Mouse (Mus musculus) left cerebral cortex, postnatal 25 days (tissue): ENCODE measurements around the gene Melk. TPM values are rescaled to one million over a fixed set of nuclear protein-coding genes. Genes with fewer than 3 reads are reported as not detected.

Experiments
- DNase-seq, 2 experiments: peaks; one replicate each; pipeline ENCODE4 v3.0.0; 2022; ENCODE audit warnings: low spot score in 2 of 2, mixed read lengths in 1 of 2
- intact Hi-C: fragments of 180-260 bp; cut with DNase I; formaldehyde crosslinking; loops from one replicate; pipeline ENCODE4 v1.15.1; 2025
- total RNA-seq, 2 experiments: library from RNA; stranded (reverse); gene quantifications; 2 replicates each; pipeline ENCODE4 v1.2.3; 2021

Melk gene
- total RNA-seq, 2 experiments from 2014 or later: 0.46 to 0.69 TPM

DNA sequence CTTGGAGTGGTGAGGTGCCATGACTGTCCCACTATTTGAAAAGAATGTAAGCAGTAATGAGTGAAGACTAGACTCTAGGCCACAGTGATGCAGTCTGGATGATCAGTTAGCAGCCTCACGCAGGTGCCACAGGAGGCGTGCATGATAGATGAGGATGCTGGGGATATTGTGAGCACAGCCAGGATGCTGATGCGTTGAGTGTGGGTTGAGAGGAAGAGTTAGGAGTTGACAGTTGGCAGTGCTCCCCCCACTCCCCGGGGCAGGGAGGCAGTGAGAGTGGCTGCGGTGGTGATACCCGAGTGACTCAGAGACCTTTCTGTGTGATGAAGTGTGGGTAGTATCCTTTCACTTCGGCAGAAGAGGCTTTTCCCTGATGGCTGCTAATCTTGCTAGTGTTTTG lies 21.4 kb downstream of the Melk start:
- peak in 1 of 2 experiments; percentile 60 for DNase-seq
- intact Hi-C loops: no loop called here

GRCm38 (mm10) chr4:44325453-44325852 lies 24.8 kb downstream of the Melk start:
- peak in 1 of 2 experiments; percentile 13 for DNase-seq
- intact Hi-C loops: loop anchor here (5.0 kb wide), 1 partner anchor 237 kb away; no protein-coding TSS in a partner anchor

GRCm38 (mm10) chr4:44326721-44327120 lies 26.0 kb downstream of the Melk start:
- intact Hi-C loops: loop anchor here (5.0 kb wide), 1 partner anchor 236 kb away; no protein-coding TSS in a partner anchor

GRCm38 (mm10) chr4:44327976-44328375 lies 27.3 kb downstream of the Melk start:
- DNase-seq: no peak
- intact Hi-C loops: loop anchor here (5.0 kb wide), 1 partner anchor 234 kb away; no protein-coding TSS in a partner anchor

More at GRCm38 (mm10) chr4:44326721-44327120, 26.0 kb downstream of the Melk start:
- no peak for DNase-seq

DNA sequence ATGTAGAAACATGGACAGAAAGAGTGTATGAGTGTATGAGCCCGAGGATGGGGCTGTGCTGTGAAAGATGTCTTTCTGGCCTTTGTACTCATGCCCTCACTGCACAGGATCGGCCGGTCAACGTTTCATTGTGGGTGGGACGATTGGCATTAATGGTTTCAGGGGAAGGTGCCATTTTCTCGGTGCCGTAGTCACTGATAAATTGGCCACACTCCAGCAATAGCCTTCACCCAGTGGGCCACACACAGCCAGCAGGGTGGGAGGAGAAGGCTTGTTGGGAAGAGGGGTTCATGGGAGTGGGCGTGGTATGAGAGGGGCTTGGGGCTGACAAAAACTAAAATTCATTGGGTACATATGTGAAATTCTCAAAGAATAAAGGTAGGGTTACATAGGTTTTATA lies 34.3 kb downstream of the Melk start:
- no peak for DNase-seq
- intact Hi-C loops: loop anchor here (10.0 kb wide), 1 partner anchor 320 kb away; no protein-coding TSS in a partner anchor

DNA sequence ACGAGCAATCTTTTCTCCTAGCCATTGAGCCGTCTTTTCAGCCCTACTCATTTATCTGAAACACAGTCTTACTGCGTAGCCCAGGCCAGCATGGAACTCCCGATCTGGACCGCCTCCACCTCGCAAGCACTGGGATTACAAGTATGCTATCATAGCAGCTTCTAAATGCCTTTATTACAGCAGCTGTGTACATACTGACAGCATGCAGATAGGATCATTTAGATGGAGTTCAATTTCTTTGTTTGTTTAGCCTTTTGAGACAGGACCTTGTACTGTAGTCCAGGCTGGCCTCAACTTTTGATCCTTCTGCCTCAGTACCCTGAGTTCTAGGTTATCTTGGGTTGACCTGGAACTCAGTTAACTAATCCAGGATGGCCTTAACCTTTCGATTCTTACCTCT lies 61.0 kb downstream of the Melk start:
- intact Hi-C loops: no loop called here
- DNase-seq: no peak

DNA sequence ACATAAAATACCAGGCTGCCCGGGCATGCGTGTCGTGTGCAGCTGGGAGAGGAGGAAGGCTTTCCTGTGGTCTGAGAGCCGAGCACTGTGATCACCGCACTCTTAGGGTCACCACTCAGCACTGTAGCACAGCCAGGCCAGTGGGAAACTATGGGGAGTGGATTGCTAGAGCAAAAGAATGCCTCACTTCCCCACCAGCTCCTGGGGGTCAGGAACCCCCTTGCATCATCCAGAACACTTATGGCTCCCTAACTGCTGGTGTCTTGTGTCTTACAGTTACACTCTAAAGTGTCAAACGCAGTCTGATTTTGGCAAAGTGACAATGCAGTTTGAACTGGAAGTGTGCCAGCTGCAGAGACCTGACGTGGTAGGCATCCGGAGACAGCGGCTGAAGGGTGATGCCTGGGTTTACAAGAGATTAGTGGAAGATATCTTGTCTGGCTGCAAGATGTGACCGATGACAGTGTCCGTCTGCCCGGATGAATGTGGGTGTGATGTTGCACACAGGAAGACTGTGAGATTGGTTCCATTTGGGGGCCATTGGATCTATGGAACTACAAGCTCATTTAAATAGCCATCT lies 62.8 kb downstream of the Melk start:
- no peak for DNase-seq
- intact Hi-C loops: no loop called here

DNA sequence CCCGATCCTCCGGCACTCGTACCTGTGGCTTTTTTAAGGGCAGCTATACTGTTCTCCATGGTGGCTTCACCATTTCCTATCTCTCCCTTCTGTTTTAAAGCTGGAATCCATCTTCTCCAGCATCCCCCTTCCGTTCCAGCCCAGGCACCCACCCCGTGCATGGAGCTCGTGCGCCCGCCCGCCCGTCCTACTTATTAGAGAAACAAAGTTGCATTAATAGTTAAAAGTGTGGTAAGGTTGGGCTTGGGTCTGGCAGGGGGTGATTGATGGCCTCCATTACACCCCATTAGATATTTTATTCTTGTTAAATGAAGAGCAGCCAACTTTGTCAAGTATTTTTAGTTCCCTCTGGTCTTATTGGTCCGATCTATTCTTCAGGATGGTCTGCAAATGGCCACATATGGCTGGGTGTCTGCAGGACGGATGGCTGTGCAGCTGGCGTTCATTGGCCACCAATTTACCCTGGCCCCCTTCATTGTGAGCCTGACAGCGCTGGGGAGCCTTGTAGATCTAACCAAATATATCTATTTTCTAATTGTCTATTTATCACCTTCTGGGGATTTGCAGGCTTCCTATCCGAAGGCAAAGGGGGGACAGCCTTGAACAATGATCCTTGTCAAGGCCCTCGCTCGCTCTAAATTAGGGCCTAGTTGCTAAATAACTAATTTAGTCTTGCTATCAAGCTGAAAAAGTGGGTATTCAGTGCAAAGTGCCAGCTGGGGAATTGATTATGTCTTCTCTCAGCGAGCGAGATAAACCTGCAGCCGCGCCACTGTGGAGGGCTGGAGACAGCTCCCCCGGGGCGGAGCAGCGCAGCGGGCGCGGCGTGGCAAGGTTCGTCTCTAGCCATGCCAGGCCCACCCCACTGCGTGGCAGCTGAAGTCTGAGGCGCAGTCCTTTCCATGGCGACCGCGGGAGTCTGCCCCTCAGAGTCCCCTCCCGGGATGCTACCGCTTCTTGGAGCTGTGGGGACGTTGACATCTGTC lies 91.8 kb downstream of the Melk start:
- DNase-seq: no peak
- intact Hi-C loops: no loop called here

- DNase-seq: no peak
- intact Hi-C loops: no loop called here
These were observed 101.9 kb downstream of the Melk start for GRCm38 (mm10) chr4:44402607-44403006.

DNA sequence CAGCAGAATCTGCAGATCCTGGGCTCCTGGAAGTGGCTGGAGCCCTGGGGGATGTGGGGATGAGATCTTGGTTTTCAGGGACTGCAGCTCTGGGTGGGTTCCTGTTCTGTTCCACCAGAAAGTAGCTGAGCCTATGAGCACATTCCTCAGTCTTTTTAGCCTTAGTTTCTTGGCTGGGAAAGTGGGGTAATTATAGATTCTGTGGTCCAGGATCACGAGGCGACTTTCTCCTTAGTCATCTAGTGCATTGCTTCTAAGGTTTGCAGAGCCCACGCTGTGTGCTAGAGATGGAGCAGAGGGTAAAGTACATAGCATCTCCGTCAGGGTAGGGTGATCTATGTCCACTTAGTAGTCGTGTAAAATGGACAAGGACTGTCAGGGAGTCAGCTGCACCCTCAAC lies 103.8 kb downstream of the Melk start:
- peak in 1 of 2 experiments; percentile 4 for DNase-seq
- intact Hi-C loops: no loop called here

Other genes with a start within 250 kb of the Melk start
- 10 to 100 TPM; 42.9 to 49.7 TPM for gene Gne, start 216.7 kb upstream of the Melk start, total RNA-seq
- 10 to 100 TPM; 60.7 to 68.6 TPM for gene Rnf38, start 67.1 kb upstream of the Melk start, total RNA-seq